Mouse (Mus musculus): ENCODE results near the gene Slit3. TPM values are rescaled to one million over a fixed set of nuclear protein-coding genes. Genes with fewer than 3 reads are reported as not detected.
A peak's percentile ranks its signal among the peaks of the same experiment; 100 is the strongest.

Slit3 gene
- polyA plus RNA-seq, 1 experiment from 2014 or later: 14.2 TPM

GRCm38 (mm10) chr11:35326346-35326745 is 205.3 kb downstream of the Slit3 start:
- Histone ChIP-seq H3K9me3 (ENCODE audit: low read length) (no peaks in the 10 kb centered on the region), H3K4me1 (ENCODE audit: insufficient read depth, low read depth, low read length) (no peaks in the 10 kb centered on the region), H3K4me3 (ENCODE audit: low read depth, low read length) (no peak overlapping the region), H3K27me3 (replicated peaks; ENCODE audit: insufficient read depth, low read length) (no peaks in the 10 kb centered on the region), H3K36me3 (ENCODE audit: insufficient read depth, low read length) (no peaks in the 10 kb centered on the region), H3K4me2 (replicated peaks; ENCODE audit: low read depth, low read length) (no peak overlapping the region), H3K27ac (ENCODE audit: low read length) (no peak overlapping the region), H3K9ac (replicated peaks; ENCODE audit: low read depth) (no peak overlapping the region)
- 34% methylated on average over 3 of the region's 3 CpGs for WGBS
- ATAC-seq: no peak
- no peak for DNase-seq (ENCODE audit: low spot score)
- no peak for TF ChIP-seq EP300 (IDR thresholded peaks at IDR 0.05)
- no peak for TF ChIP-seq CTCF (IDR thresholded peaks at IDR 0.05)

- no peak overlapping the region for H3K9ac ChIP-seq (replicated peaks; ENCODE audit: low read depth)
- H3K27me3 ChIP-seq (replicated peaks; ENCODE audit: insufficient read depth, low read length): no peaks in the 10 kb centered on the region
- no peaks in the 10 kb centered on the region for H3K4me1 ChIP-seq (ENCODE audit: insufficient read depth, low read depth, low read length)
- WGBS: 75% methylated on average over 1 of the region's 1 CpGs
- no peaks in the 10 kb centered on the region for H3K36me3 ChIP-seq (ENCODE audit: insufficient read depth, low read length)
- no peak for TF ChIP-seq EP300 (IDR thresholded peaks at IDR 0.05)
- TF ChIP-seq CTCF (IDR thresholded peaks at IDR 0.05): peak; percentile 18; the same call in 1 of the 2 replicates
- no peak overlapping the region for H3K27ac ChIP-seq (ENCODE audit: low read length)
- DNase-seq (ENCODE audit: low spot score) (peak; percentile 27), ATAC-seq (no peak)
- no peak overlapping the region for H3K4me3 ChIP-seq (ENCODE audit: low read depth, low read length)
- H3K4me2 ChIP-seq (replicated peaks; ENCODE audit: low read depth, low read length): no peak overlapping the region
- no peaks in the 10 kb centered on the region for H3K9me3 ChIP-seq (ENCODE audit: low read length)
Observed at GRCm38 (mm10) chr11:35327899-35328298, 206.9 kb downstream of the Slit3 start.

GRCm38 (mm10) chr11:35331476-35331875 is 210.5 kb downstream of the Slit3 start:
- ATAC-seq (no peak), DNase-seq (ENCODE audit: low spot score) (peak; percentile 7)
- H3K4me1 ChIP-seq (ENCODE audit: insufficient read depth, low read depth, low read length): no peaks in the 10 kb centered on the region
- no peak overlapping the region for H3K27ac ChIP-seq (ENCODE audit: low read length)
- no peaks in the 10 kb centered on the region for H3K36me3 ChIP-seq (ENCODE audit: insufficient read depth, low read length)
- H3K4me2 ChIP-seq (replicated peaks; ENCODE audit: low read depth, low read length): no peak overlapping the region
- no peaks in the 10 kb centered on the region for H3K9me3 ChIP-seq (ENCODE audit: low read length)
- no peak for TF ChIP-seq EP300 (IDR thresholded peaks at IDR 0.05)
- no peak for TF ChIP-seq CTCF (IDR thresholded peaks at IDR 0.05)
- H3K4me3 ChIP-seq (ENCODE audit: low read depth, low read length): no peak overlapping the region
- no peaks in the 10 kb centered on the region for H3K27me3 ChIP-seq (replicated peaks; ENCODE audit: insufficient read depth, low read length)
- WGBS: 61% methylated on average over 3 of the region's 3 CpGs
- H3K9ac ChIP-seq (replicated peaks; ENCODE audit: low read depth): no peak overlapping the region

GRCm38 (mm10) chr11:35336558-35336957 is 215.5 kb downstream of the Slit3 start:
- no peak overlapping the region for H3K27ac ChIP-seq (ENCODE audit: low read length)
- no peak for ATAC-seq
- H3K36me3 ChIP-seq (ENCODE audit: insufficient read depth, low read length): no peaks in the 10 kb centered on the region
- no peak overlapping the region for H3K4me3 ChIP-seq (ENCODE audit: low read depth, low read length)
- H3K9ac ChIP-seq (replicated peaks; ENCODE audit: low read depth): no peak overlapping the region
- DNase-seq (ENCODE audit: low spot score): no peak
- H3K4me1 ChIP-seq (ENCODE audit: insufficient read depth, low read depth, low read length): no peaks in the 10 kb centered on the region
- TF ChIP-seq EP300 (IDR thresholded peaks at IDR 0.05): no peak
- no peak for TF ChIP-seq CTCF (IDR thresholded peaks at IDR 0.05)
- H3K4me2 ChIP-seq (replicated peaks; ENCODE audit: low read depth, low read length): no peak overlapping the region
- H3K9me3 ChIP-seq (ENCODE audit: low read length): no peaks in the 10 kb centered on the region
- H3K27me3 ChIP-seq (replicated peaks; ENCODE audit: insufficient read depth, low read length): no peaks in the 10 kb centered on the region
- 70% methylated on average over 8 of the region's 8 CpGs for WGBS

- WGBS: 78% methylated on average over 8 of the region's 8 CpGs
- Histone ChIP-seq H3K36me3 (ENCODE audit: insufficient read depth, low read length) (no peaks in the 10 kb centered on the region), H3K9me3 (ENCODE audit: low read length) (no peaks in the 10 kb centered on the region), H3K4me1 (ENCODE audit: insufficient read depth, low read depth, low read length) (no peaks in the 10 kb centered on the region), H3K4me3 (ENCODE audit: low read depth, low read length) (no peak overlapping the region), H3K27ac (ENCODE audit: low read length) (no peak overlapping the region), H3K27me3 (replicated peaks; ENCODE audit: insufficient read depth, low read length) (no peaks in the 10 kb centered on the region), H3K9ac (replicated peaks; ENCODE audit: low read depth) (no peak overlapping the region), H3K4me2 (replicated peaks; ENCODE audit: low read depth, low read length) (no peak overlapping the region)
- no peak for ATAC-seq
- TF ChIP-seq EP300 (IDR thresholded peaks at IDR 0.05) (no peak), CTCF (IDR thresholded peaks at IDR 0.05) (no peak)
- no peak for DNase-seq (ENCODE audit: low spot score)
Observed at GRCm38 (mm10) chr11:35337493-35337892, 216.5 kb downstream of the Slit3 start.

GRCm38 (mm10) chr11:35337927-35338819 is 217.1 kb downstream of the Slit3 start:
- WGBS: 77% methylated on average over 19 of the region's 19 CpGs
- no peaks in the 10 kb centered on the region for H3K4me1 ChIP-seq (ENCODE audit: insufficient read depth, low read depth, low read length)
- DNase-seq (ENCODE audit: low spot score) (no peak), ATAC-seq (no peak)
- no peaks in the 10 kb centered on the region for H3K36me3 ChIP-seq (ENCODE audit: insufficient read depth, low read length)
- H3K27me3 ChIP-seq (replicated peaks; ENCODE audit: insufficient read depth, low read length): no peaks in the 10 kb centered on the region
- H3K27ac ChIP-seq (ENCODE audit: low read length): no peak overlapping the region
- no peak overlapping the region for H3K4me2 ChIP-seq (replicated peaks; ENCODE audit: low read depth, low read length)
- TF ChIP-seq EP300 (IDR thresholded peaks at IDR 0.05): no peak
- H3K9me3 ChIP-seq (ENCODE audit: low read length): no peaks in the 10 kb centered on the region
- no peak overlapping the region for H3K9ac ChIP-seq (replicated peaks; ENCODE audit: low read depth)
- no peak overlapping the region for H3K4me3 ChIP-seq (ENCODE audit: low read depth, low read length)

All from lung, postnatal 0 days (tissue).